Comparison of ENCODE assay signal across 8 mouse cellular contexts in genomic region chr4:136285348-136285810, GRCm38 (mm10). TPM values are rescaled to one million over a fixed set of nuclear protein-coding genes. Genes with fewer than 3 reads are reported as not detected.
DNase-seq lines count a peak whose midpoint lies in the region; ATAC-seq and TF ChIP-seq lines count a peak whose summit lies in the region.

No protein-coding gene starts in this region.

- TF ChIP-seq CTCF in lung, adult 2 months (IDR thresholded peaks at IDR 0.05; ENCODE audit: insufficient read depth, low read length): no peak

- H3K4me3 ChIP-seq in forebrain, embryonic 14.5 days (ENCODE audit: low read depth, low read length): peak overlapping the region; percentile 59
- peak overlapping the region; percentile 83 for H3K4me3 ChIP-seq in lung, adult 2 months (replicated peaks; ENCODE audit: extremely low read depth, low read depth, low read length)

- peak; percentile 72; the same call in 1 of the 2 replicates for TF ChIP-seq POLR2A in lung, adult 2 months (IDR thresholded peaks at IDR 0.05; ENCODE audit: borderline replicate concordance, extremely low read depth, low read depth, low read length)

- peak overlapping the region; percentile 95 for H3K27ac ChIP-seq in forebrain, embryonic 14.5 days (ENCODE audit: low read depth, low read length)

- peak overlapping the region; percentile 91 for H3K4me2 ChIP-seq in forebrain, embryonic 14.5 days (ENCODE audit: low read length)

- H3K9ac ChIP-seq in forebrain, embryonic 14.5 days (ENCODE audit: low read length): peak overlapping the region; percentile 84

- 0 out of 2 replicates have a peak, but pooled peaks cover 3% of the 10 kb centered on the region for H3K9me3 ChIP-seq in forebrain, embryonic 14.5 days (replicated peaks; ENCODE audit: control insufficient read depth, low read length)

- peaks cover 32% of the 10 kb centered on the region for H3K4me1 ChIP-seq in forebrain, embryonic 14.5 days (ENCODE audit: control insufficient read depth, insufficient read depth, low read length)
- peaks cover 18% of the 10 kb centered on the region for H3K4me1 ChIP-seq in lung, adult 2 months (ENCODE audit: control insufficient read depth, insufficient read depth, low read length)

- DNase-seq in ES-CJ7 (ENCODE audit: low read depth, low spot score): peak; percentile 95
- DNase-seq in cerebellum, adult 11 months: peak; percentile 92
- peak; percentile 98 for DNase-seq in forebrain, embryonic 14.5 days (ENCODE audit: low spot score)
- peak; percentile 95 for DNase-seq in heart, postnatal 25 days (ENCODE audit: low spot score)
- peak; percentile 91 to 97 for DNase-seq in layer of hippocampus, adult 18-20 months (ENCODE audit: low spot score in 2 of 2)
- peak; percentile 87 for DNase-seq in lung, adult 2 months
- DNase-seq in thymus, adult 18-20 months: peak; percentile 90 to 93

- H3K36me3 ChIP-seq in forebrain, embryonic 14.5 days (ENCODE audit: control insufficient read depth, insufficient read depth, low read length): peaks cover 31% of the 10 kb centered on the region

- intact Hi-C loops in heart, postnatal 25 days (cut with DNase I): loop anchor here (5.0 kb wide), 1 partner anchor 37 kb away; no protein-coding TSS in a partner anchor

- 0% methylated on average over 24 of the region's 25 CpGs for WGBS in forebrain, embryonic 14.5 days
- WGBS in lung, adult 2 months: under 1% methylated on average over 25 of the region's 25 CpGs

- peaks cover 17% of the 10 kb centered on the region for H3K27me3 ChIP-seq in forebrain, embryonic 14.5 days (replicated peaks; ENCODE audit: control insufficient read depth, insufficient read depth, low read length)

- peak; percentile 95 for ATAC-seq in forebrain, embryonic 14.5 days
- peak; percentile 85 for ATAC-seq in neutrophil, adult 5-6 weeks (ENCODE audit: extremely low read depth, insufficient number of reproducible peaks, low FRiP score, poor library complexity, severe bottlenecking)

RNA-seq across cellular contexts. Expression of gene Zfp46, which starts 0.9 kb away (rescaled TPM):
- 34.4 and 39.7 TPM in 2 replicates for polyA plus RNA-seq in forebrain, embryonic 14.5 days (2014; fragmentation: Nextera tagmentation; extraction: Ambion mirVana)
- 10 to 100 TPM; 39.3 to 54.1 TPM for total RNA-seq in heart, postnatal 25 days (2021)
- total RNA-seq in layer of hippocampus, adult 18-20 months (2021): 10 to 100 TPM; 34.2 to 34.6 TPM
- polyA plus RNA-seq in lung, adult 2 months (2012; rRNA removed): 20.4 and 33.4 TPM in 2 replicates
- 11.1 and 13.4 TPM in 2 replicates for total RNA-seq in neutrophil, adult 5-6 weeks (2017)

RNA-seq across cellular contexts. Expression of gene Hnrnpr, which starts 25.4 kb away (rescaled TPM):
- 195 and 201 TPM in 2 replicates for polyA plus RNA-seq in forebrain, embryonic 14.5 days (2014; fragmentation: Nextera tagmentation; extraction: Ambion mirVana)
- total RNA-seq in heart, postnatal 25 days (2021): 10 to 100 TPM; 44.6 to 44.9 TPM
- total RNA-seq in layer of hippocampus, adult 18-20 months (2021): 10 to 100 TPM; 82.8 to 88.6 TPM
- 10.0 and 18.3 TPM in 2 replicates for polyA plus RNA-seq in lung, adult 2 months (2012; rRNA removed)
- total RNA-seq in neutrophil, adult 5-6 weeks (2017): 158 and 175 TPM in 2 replicates

RNA-seq across cellular contexts. Expression of gene Tcea3, which starts 37.9 kb away (rescaled TPM):
- 0.60 and 1.2 TPM in 2 replicates for polyA plus RNA-seq in forebrain, embryonic 14.5 days (2014; fragmentation: Nextera tagmentation; extraction: Ambion mirVana)
- total RNA-seq in heart, postnatal 25 days (2021): 100 to 1,000 TPM; 101 to 111 TPM
- under 1 TPM in 1 of 2 experiments, not detected in 1; 0.50 TPM for total RNA-seq in layer of hippocampus, adult 18-20 months (2021)
- 7.0 and 13.3 TPM in 2 replicates for polyA plus RNA-seq in lung, adult 2 months (2012; rRNA removed)
- total RNA-seq in neutrophil, adult 5-6 weeks (2017): 1.2 and 1.6 TPM in 2 replicates

Comparison
In these comparisons a context has a peak if more than half of its experiments do, and no peak if none do; other contexts are left out.
1. Peak in every context shown above with its lines: DNase-seq, ATAC-seq, H3K4me3 ChIP-seq and H3K27ac ChIP-seq.
2. RNA of gene Tcea3, which starts 37.9 kb away (total RNA-seq): 101 to 111 TPM in heart, postnatal 25 days; 1.2 to 1.6 TPM in neutrophil, adult 5-6 weeks and 0.50 TPM in layer of hippocampus, adult 18-20 months; every median in the first group is over 10 times any median in the second.